Mouse (Mus musculus): ENCODE measurements at regions not wholly inside any gene's neighbourhood (a gene's known extent, or its start where the extent isn't known, plus 50 kb on each side); places are given as distances from the start of the nearest gene placed in this dataset.

DNA sequence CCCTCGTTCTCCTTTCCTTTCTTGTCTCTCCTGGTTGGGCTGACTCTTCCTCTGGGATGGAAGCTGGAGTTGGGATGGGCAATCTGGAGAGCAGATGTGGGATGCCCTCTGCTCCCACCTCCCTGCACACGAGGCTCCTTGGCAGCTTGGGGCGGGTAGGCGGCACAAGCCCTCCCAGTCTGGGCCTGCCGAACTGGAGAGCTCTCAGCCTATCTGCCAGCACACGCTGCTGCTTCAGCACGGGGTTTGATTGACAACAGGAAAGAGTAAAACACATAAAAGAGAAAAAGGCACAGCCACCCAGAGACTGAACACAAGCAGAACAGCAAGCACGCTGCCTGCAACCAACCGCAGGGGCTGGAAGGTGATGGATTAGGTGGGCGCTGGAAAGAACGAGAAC, 121.9 kb upstream of the Pja1 start:
- no peak for DNase-seq

DNA sequence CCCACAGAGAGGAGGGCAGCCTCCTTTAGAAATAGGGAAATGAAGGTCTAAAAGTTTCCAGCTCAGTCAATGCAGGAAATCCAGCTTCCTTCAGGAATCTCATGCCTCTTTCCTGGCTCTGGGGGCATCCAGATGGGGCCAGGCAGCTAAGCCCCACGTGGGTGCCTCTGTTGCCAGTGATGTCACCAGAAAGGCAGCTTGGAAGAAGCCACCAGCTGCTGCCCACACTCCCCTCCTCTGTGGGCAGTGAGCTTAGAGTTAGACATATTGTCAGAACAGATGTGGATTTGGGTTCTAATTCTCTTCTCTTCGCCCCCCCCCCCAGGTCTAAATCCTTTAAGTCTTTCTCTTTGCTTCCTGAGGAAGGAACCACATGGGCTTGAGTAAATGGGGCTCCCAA, 116.2 kb upstream of the Pja1 start:
- no peak for DNase-seq

DNA sequence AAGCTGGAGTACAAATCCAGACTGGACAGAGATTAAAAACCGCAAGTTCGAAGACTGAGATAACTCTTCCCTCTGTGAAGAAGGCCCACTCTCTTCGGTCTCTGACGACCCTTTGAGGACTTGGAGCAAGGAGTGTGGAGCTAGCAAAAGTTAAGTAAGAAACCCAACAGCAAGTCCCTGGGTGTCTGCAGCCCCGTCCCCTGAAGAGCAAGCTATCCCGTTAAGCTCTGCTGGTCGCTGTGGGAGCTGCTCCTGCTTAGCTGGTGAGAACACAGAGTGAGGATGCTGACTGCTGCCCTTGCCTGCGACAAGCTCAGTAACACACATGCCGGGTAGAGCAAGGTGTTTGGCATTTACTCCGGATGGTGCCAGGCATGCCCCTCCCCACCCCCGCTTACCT, 115.2 kb upstream of the Pja1 start:
- no peak for DNase-seq

- DNase-seq, result no peak
Observed at GRCm38 (mm10) chrX:99585703-99586102, 114.6 kb upstream of the Pja1 start.

DNA sequence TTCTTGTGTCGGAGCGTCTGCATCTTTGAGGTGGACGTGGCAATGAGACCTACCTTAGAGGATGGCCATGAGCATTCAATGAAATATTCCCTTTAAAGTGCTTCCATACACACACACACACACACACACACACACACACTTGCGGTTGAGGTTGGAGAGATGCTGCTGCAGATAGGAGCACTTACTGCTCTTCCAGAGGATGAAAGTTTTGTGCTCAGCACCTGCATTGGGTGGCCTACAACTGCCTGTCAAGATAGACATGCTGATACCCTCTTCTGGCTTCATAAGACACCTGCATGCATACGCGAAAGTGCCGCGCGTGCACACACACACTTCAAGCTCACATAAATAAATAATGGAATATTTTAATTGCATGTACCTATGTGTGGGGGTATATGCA, 111.5 kb upstream of the Pja1 start:
- DNase-seq, result no peak

DNA sequence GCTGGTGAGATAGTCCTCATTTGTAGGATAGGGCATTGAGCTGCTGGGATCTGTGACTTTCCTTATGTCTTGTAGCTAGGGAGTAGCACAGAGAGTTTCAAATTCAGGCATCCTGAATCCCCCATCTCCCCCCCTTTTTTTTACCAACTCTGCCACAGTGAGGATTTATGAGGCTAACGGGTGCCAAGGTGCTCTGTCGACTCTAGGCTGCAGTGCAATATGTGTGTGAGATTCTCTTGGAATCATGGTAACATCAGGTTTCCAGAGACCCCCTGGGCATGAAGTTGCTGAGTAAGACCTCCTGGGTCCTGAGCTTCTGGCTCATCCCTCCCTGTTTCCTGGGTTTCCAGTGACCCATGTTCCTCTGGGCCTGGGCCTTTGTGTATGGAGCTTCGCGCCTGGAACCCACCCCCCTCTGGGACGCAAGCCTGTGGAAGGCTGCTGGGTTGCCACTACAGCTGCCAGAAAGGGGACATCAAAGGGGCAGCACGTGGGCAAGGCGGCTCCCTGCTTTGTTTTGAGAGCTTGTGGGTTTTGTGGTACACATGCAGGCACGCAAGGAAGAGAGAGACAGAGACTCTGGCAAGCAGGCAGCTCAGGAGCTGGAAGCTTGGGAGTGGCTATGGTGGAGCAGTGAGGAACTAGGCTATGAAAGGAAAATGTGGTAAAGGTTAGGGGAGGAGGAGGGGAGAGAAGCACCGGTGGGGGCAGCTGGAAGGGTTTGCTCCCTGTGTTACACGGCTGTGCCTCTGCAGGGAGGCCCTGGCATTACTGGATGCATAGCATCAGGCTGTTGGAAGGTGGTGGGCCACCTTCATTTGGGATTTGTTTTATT, 110.8 kb upstream of the Pja1 start:
- no peak for DNase-seq

DNA sequence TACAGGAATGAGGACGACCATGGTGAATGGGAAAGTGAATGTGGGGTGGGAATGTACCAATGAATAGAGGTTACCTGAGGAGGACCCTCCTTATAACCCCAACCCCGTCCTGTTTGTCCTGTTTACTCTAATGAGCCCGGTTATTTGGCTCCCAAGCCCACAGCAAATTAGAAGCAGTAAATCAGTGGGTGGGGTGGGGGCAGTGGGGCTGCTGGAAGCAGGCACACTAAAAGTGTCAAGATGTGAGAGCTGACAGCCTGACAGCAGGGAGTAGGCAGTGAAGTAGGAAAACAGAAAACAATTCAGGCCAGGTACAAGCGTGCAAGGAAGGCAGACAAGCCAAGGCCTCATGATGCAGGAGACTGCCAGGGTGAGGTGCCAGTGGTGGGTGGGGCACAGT, 108.1 kb upstream of the Pja1 start:
- no peak for DNase-seq

- no peak for DNase-seq
Observed at GRCm38 (mm10) chrX:99578796-99579195, 107.7 kb upstream of the Pja1 start.

DNA sequence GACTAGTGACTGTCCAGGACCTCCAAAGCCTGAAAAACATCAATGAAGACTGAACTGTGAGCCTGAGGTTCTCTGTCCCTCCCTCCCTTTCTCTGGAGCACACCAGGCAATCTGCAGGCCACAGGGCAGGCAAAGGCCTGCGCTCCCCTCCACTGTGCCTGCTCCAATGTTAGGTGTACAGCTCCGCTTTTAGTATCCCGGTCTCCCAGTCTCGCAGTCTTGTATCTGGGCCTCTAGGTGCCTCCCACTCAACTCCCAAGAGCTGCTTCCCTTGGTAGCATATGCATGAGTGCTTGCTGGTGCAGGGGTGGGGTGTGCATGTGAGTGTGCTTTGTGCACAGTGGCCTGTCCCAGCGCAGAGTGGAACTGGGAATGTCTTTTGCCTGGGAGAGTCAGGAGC, 104.0 kb upstream of the Pja1 start:
- DNase-seq, result no peak

DNA sequence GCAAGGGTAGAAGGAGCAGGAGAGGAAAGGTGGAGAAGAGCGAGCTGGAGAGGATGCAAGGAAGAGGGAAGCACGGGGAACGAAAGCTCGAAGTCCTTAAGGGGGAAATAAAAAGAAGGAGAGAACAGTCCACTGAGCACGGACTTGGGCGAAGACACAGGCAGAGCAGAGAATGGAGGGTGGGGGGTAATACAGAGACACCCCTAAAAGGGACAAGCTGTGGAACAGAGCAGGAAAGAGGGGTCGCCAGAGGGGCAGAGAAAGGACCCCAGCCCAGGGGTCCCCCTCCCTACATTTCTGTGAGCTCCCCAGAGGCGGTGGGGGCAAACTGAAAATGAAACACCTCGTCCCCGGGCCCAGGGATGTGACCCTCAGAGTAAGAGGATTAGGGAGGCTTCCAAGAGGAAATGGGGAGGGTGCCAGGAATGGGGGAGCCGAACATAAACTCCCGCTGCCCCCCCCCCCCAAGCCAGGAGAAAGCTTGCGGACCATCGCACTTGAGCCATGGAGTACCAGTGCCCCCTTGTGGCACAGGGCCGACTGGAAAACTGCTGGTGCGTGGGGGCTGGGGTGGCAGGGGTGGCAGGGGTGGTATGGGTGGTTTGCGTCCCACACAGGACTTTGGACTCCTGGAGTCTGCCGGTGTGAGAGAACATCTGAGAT, 103.5 kb upstream of the Pja1 start:
- peak; percentile 4 for DNase-seq

GRCm38 (mm10) chrX:99570161-99570560, 99.1 kb upstream of the Pja1 start:
- no peak for DNase-seq

- no peak for DNase-seq
Observed at GRCm38 (mm10) chrX:99568244-99568643, 97.2 kb upstream of the Pja1 start.

DNA sequence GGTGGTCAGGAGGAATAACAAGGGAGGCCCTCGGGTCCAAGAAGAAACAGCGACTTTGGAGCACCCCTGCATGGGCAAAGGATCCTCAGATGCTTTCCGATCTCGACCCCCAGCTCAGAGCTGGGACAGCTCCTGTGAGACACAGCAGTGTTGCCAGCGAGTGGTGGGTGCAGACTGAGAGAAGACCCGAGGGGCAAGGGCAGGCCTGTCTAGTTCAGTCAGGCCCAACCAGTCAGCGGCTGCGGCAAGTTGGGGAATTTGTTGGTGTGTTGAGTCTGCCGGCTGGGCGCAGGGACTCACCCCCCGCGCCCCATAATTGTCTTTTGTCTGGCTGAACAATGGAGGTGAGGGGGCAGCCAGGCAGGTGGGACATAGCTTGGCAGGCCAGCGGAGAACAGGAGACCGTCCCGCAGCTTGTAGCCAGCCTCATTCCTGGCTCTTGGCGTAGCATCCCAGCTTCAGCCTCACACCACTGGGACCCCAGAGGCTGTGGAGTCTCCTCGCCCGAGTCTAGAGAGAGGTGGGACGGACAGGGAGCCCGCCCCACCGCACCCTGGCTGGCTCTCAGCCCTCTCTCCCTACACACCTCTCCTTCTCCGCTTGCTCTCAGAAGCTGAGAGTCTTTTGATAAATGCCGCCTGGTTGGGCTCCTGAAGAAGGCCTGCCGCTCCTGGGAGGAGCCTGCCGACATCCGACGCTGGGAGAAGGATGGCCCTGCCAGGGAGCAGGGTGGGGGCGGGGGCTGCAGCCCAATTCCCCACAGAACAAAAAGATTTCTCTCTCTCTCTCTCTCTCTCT, 96.5 kb upstream of the Pja1 start:
- no peak for DNase-seq

- peak; percentile 5 for DNase-seq
Observed at GRCm38 (mm10) chrX:99561995-99562394, 90.9 kb upstream of the Pja1 start.

DNA sequence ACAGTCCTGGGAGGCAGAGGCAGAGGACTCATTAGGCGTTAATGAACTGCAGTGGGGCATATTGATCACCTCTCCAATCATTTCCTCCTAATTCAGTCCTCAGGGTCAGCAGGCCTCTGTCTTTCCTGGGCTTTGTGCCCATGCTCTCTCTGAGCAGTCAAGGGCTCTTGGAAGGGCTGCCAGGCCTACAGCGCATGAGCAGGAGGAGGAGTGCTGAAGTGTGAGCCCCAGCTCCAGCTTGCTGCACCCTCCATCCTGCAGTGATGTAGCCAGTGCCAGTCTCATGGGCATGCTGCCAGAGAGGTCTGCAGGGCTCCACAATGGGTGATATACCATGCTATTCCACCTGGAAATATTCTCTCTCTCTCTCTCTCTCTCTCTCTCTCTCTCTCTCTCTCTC, 89.6 kb upstream of the Pja1 start:
- no peak for DNase-seq

GRCm38 (mm10) chrX:99556876-99557354, 85.8 kb upstream of the Pja1 start:
- DNase-seq, result no peak

DNA sequence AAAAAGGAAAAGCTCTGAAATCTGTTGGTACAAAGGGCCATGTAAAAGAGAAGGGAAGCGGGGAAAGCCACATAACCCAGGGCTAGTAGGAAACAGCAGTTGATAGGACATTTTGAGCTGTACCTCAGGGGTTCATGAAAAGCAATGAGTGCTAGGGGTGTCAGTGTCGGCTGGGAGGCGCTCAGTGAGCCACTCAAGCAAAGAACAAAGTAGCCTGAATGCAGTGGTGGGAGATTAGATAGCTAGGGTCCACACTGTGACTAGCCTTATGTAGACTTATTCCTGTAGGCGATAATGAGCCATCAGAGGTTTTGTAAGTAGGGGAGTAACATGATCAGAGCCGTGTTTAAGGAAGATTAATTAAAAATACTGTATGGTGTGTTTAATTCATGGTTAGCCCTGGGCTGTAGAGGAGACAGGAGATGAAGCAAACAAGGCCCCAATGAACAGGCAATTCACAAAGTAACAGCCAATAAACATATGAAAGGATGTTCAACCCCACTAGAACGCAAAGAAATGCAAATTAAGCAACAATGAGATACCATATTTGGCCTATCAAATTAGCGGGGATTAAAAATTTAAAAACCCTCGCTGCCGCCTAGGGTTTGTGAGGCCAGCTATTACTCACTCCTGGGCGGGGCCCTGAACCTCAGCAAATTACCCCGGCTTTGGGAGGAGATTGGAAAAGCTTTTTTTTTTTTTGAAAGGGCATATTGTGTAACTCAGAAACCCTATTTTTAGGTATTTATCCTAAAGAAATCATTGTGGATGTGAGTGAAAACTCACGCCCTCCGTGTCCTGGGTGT, 85.1 kb upstream of the Pja1 start:
- DNase-seq, result no peak

GRCm38 (mm10) chrX:99552778-99553177, 81.7 kb upstream of the Pja1 start:
- no peak for DNase-seq

DNA sequence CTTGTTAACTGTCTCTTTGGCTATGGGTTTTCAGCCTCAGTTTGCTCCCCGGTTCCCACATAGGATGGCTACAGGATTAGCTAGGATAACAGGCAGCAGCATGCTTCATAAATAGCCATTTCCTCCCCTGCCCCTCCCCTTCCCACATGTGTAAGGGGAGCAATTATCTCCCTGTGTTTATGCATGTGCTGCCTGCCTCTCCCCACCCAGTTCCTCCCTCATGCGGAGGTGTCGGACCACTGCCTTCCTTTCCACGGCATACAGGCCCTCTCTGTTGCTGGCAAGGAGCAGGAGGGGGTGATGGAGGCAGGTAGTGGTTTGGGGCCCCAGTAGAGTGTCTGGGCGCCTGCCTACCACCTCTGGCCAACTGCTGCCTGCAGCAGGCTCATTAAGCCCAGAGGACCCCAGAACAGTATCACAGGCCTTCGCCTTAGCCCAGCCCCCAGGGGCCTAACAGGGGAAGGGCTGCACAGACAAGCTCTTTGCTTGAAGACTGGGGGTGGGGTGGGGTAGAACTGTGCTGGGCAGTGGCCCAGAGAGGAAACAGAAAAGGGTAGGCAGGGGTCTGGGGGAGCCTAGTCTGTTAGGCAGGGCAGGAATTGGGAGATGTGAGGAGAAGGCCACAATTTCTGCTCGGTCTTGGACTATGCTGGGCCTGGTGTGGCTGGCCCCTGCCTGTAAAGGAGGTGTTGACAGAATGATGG, 79.1 kb upstream of the Pja1 start:
- no peak for DNase-seq

GRCm38 (mm10) chrX:99548284-99549019, 77.4 kb upstream of the Pja1 start:
- no peak for DNase-seq

- no peak for DNase-seq
Observed at GRCm38 (mm10) chrX:99544410-99544809, 73.3 kb upstream of the Pja1 start.

Measured in cerebellum, adult 9-10 months (tissue).